Mouse (Mus musculus): ENCODE measurements at regions not wholly inside any gene's neighbourhood (a gene's known extent, or its start where the extent isn't known, plus 50 kb on each side); places are given as distances from the start of the nearest gene placed in this dataset.
"Not testable (repeated sequence)": the region's sequence is repeated elsewhere in the genome, so short reads cannot be mapped to it uniquely, and the experiment has no call there.

DNA sequence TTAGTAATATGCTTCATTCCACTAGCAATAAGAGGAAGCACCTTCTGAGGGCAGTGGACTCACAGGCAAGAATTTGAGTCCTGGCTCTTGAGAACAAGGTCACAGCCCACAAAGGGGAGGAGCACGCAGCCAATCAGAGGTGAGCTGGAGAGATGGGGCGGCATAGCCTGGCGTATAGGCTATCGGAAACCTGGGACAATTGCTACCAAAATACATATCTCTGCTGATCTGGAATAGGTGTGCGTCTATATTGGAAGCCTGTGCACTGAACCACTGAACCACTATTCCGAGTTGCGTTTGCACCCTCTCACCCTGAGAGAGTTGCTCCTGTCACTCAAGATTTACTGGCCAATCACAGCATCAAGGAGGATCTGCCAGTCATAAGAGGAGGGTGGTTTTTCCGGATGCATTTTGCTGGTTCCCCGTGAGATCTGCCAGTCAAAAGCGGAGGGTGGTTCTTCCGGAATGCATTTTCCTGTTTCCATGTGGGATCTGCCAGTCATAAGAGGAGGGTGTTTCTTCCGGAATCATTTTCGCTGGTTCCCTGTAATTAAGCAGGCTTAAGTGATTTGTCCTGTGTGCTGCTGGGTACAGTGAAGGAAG, 80.1 kb upstream of the Riok2 start:
- DNase-seq (ENCODE audit: low spot score) = peak; percentile 94

DNA sequence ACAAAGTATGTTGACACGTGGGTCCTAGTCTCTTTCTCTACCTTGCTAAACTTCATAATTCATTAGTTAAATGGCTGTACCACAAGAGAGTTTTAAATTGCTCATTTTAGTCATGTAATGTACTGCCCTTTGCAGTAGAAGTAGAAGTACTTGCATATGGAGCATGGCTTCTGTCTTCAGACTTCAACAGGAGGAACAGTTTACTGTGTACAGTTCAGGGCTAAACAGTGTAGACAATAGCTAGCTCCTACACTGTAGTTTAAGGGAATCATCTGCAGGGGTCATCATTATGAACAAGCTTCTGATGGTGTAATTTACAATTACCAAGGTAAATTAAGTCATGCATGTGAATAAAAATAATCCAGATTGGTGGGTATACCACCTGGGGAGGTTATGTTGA, 79.1 kb upstream of the Riok2 start:
- DNase-seq (ENCODE audit: low spot score) = not testable (repeated sequence)

DNA sequence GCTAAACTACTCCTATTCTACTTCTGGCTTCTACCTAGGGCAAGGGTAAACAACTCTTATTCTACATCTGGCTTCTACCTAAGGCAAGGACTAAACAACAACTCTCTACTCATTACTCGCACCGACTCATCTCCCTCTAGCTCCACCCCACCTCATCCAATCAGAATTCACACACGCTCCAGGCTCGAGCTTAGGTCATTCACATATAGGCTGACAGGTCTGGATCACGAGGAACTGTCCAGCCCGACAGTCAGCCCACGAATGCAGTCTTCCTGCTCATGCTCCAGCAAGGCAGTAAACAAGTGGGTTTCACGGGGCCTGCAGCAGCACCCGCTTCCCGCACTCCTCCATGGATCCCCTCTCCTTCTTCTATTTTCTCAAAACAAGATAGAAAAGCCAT, 70.6 kb upstream of the Riok2 start:
- DNase-seq (ENCODE audit: low spot score) = not testable (repeated sequence)

Measured in adipocyte (in vitro differentiated cells).